Mouse (Mus musculus) cerebellum, adult 11-12 months (tissue): Measurements from ENCODE around the gene Hoxa4.

Experiments used
- DNase-seq: peaks from one replicate; pipeline ENCODE4 v3.0.0; 2022

Gene Hoxa4

DNA sequence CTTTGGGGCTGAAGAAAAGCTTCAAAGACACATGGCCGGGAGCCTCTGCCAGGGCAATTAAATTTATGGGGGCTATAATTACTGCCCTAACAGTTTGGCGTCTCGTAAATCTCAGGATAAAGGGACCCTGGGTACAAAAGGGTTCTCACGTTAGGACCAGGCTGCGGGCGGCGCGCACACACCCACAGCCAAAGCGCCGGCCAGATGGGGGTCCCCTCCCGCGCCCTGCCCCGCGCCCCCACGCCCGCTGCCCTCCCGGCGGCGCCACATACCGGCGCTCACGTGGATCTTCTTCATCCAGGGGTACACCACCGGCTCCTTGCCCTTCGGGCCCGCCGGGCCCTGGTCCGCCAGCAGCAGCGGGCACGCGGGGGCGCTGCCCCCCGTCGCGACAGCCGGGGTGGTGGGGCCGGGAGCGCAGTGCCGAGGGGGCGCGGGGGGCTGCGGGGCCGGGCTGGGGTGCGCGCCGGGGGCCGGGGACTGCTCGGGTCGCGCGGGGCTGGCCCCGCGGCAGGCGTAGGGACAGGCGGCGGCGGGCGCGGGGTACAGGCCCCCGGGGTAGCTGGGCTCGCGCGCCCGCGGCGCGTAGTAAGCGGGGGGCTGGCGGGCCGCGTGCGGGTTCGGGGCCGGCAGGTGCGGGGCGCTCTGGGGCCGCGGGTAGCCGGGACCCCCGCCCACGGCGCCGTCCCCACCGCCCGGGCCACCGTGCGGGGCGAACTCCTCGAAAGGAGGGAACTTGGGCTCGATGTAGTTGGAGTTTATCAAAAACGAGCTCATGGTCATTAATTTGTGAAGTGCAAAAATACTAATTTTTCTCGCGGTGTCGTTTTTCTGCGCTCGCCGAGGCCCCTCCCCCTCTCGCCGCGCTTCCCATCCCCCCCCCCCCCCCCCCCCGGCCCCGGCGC, at the start of gene Hoxa4:
Gene Hoxa4 (minus strand): TSS at position 848 of the 905 bp plus-strand sequence.
- DNase-seq = no peak

DNA sequence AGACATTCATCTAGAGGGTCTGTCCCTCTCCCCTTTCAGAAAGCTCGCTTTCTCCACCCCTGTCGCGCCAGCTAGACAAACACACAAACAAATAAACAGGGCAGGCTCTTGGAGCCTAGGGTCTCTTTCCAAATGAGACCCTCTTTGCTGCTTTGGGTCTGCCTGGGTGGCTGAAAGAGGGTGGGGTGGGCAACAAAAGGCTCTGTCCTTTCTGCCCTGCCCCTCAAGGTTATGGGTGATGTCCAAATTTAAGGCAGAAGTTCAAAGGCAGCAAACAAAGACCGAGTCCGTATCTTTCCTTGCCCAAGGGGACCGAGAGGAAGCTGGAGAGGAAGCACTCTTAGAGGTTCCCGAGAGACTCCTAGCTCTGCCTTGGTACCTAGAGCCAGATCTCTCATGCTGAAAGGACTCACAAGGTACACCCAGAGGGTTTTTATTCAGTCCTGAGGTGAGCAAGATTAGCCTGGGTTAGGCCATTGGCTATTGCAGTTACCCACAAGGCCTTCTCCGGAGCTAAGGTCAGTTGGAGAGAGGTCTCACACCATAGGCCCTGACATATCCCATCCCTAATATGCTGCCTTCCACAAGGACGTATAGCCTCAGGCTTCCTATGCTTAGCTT, 49.6 kb upstream of the Hoxa4 start:
- DNase-seq = no peak

DNA sequence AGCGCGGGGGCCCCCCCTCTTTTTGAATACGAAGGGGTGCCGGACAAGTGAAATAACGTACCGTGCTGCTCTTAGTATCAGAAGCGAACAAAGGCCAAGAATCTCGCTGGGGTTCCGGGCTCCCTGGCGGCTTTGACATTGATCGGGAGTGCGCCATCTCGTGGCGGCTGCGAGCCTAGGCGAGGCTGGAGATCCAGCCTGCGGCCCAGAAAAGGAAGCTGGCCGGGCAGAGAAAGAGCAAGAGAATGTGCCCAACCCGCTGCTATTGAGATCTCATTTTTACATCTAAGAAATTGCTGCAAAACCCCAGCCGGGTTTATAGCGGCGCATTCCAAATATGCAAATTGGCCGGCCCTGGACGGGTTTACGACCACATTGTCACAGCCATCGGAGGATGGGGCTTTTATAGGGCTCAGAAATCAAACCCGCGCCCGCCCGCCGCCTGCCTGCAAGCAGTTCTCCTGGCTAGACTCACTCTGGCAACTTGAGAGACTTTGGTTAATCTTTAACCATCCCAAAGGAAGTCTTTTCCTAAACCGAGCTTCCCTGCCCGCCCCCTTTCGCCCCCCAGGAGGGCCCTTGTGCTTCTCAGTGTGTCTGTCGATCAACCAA, 48.9 kb upstream of the Hoxa4 start, which contains the start of gene Hoxa10:
Gene Hoxa10 (minus strand): TSS at position 466 of the 612 bp plus-strand sequence.
- DNase-seq = no peak

DNA sequence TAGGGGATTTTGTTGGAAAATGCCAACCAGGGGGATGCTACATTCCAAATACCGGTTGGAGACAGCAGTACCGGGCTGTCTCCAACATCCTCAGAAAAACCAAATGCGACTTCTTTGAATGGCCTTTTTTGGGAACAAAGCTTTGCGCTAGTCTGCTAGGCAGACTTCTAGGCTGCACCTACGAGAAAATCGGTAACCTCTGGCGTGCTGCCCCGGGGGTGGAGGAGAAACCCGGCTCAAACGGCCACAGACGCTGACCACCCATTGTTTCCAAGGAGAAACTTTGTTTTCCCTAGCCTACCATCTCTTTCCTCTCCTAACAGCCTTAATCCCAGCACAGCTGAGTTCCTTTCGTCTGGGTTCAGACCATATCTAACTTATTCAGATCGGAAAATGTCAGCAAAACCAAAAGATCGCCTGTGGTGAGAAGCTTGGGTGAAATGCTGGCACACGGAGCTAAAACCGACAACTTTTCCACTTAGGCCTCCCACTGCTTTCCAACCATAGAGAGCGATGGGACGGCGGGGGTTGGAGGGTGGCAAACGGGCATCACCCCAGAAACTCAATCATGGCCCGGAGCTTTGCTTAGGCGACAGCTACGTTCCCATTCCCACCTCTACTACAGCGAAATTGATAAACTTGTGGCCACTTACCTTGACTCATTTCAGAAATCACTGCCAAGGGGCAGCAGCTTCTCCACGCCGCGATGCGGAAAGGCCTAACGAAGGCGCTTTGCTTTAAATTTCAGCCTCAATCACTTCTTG, 48.3 kb upstream of the Hoxa4 start:
- no peak for DNase-seq

DNA sequence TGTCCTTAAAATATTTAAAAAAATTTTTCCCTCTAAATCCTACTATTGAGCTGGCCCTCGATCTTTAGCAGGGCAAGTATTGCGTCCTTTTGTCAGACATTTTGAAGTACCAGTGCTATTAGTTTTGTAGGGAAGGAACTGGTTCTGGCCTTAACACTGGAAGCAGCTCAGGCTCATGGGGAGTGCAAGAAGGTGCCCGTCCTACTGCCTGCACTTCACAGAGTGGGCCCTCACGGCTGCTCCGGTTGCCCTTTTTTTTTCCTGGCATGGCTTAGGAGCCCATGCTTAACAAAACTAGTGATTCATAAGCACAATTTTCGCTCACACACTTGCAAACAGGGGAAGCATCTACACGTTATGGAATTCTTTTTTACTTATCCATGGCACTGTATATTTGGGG, 47.4 kb upstream of the Hoxa4 start:
- no peak for DNase-seq

DNA sequence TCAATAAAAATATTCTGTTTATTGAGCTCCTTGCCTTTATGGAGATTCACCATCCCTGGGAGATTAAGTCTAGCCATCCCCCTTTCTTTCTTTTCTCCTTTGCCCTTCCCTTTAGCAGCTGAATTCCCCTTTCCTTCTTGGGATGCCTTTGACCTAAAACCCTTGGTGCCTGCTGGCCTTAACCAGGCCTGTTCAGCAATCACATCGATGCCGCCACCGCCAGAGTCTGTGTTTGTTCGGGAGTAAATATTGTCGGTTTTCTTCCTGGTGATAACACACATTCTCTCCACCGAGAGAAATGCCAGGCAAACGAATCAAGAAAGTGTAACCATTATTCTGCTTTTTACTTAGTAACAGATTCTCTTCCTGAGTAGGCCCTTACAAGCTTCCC, 46.6 kb upstream of the Hoxa4 start:
- no peak for DNase-seq

DNA sequence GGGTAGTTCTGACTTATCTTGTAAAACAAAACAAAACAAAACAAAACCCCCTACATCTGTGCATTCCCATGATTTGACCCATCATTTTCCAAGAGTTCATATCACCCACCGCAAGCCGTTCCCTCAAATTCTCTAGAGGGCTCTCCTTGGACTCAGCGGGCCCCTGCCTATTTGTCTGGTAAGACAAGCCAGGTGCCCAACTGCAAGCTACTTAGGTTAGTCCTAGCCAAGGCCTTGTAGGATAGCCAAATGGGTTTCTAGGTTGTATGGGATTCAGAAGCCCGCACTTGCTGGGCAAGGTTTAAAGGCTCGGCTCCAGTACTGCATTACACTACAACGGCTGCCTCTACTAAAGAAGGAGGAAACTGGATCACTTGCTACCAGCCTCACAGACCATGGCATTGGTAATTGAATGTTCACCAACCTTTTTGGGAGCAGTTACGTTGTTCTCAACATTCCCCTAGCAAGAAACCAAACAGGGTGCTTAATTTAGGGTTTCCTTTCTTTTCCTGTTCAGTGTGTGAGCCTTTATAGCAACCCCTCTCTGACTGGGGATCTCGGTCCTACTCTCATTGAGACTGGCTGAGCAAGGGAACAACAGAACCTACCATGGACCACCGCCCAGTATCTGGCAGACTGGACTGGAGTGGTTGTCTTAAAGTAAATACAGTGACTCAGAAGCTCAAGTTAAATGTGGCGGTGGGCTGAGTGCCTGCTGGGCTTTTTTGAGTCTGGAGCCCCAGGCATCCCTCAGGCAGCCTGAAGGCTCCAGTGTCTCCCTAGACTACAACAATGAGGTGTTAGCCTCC, 46.0 kb upstream of the Hoxa4 start:
- no peak for DNase-seq

DNA sequence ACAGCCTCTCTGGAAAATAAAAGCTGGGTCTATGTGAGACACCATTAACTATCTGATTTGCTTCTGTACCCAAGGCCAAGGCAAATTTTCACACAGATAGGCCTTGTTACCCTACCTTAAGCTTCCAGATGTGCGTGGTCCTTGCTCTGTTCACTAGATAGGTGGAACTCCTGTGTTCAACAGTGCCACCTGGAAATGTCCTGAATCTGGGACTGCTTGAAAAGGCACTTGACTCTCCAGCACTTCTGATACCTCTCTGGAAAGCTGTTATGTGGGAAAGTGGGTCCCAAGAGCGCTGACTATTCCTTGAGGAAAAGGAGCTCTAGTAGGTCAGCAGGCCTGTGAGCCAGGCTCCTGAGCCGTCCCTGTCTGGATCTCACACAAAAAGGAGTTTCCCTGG, 45.3 kb upstream of the Hoxa4 start:
- DNase-seq = no peak

DNA sequence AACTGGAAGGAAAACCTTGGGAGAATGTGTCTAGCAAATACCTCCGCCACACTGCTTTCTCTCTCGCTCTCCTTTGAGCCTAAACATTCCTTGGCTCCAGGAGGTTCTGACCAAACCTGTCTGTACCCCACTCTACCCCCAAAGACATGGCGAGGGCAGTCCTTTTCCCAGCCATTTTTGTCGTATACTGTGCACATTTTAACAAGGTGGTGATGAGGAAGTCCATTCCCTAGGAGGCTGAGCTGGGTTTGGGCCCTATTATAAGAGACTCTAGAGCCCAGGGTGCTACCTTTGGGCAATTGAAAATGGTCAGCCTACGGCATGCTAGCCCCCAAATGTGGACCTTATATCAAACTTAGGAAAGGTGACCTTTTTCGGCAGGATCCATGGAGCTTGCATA, 44.3 kb upstream of the Hoxa4 start:
- no peak for DNase-seq

DNA sequence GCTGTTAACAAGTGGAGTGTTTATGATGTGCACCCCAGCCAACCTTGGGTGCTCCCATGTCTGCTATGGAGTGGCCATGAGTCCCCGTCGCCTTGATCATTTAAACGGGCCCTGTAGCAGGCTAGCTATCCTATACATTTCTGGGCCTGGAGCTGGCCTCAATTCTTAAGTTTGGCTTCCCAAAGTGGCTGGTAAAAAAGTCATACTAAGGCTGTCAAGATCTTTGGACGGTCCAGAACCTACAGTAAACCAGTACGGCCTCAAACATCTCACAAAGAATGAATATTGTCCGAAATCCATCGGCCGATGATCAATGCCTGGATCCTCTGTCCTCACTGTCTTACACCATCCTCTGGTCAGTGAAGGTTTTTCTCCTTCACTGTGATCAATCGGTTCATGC, 43.7 kb upstream of the Hoxa4 start:
- no peak for DNase-seq

DNA sequence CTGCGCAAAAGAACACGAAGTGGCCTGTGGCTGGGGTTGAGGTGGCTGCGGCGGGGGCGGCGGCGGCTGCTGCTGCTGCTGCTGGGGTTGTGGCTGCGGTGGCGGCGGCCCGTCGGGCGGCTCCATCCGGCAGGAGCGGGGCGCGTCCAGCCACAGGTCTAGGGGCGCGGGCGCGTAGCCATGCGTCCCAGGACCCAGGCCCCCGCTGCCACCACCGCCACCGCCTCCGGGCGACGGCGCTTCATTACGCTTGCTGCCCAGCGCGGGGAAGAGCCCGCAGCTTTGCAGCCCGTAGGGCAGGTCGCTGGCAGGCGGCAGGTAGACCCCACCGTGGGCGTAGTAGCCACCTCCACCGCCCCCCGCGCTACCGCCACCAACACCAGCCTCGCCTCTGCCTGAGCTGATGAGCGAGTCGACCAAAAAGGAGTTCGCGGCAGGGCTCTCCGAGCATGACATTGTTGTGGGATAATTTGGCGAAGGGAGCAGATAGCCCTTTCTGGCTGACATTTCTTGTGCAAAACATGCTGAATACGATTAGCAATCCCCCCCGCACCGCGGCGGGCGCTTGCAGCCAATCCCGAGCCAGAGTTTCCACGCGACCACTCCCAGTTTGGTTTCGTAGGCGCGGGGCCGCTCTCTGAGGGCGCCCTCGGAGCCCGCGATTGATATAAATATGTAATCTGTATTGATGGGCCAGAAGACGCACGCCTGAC, 43.0 kb upstream of the Hoxa4 start:
- no peak for DNase-seq

DNA sequence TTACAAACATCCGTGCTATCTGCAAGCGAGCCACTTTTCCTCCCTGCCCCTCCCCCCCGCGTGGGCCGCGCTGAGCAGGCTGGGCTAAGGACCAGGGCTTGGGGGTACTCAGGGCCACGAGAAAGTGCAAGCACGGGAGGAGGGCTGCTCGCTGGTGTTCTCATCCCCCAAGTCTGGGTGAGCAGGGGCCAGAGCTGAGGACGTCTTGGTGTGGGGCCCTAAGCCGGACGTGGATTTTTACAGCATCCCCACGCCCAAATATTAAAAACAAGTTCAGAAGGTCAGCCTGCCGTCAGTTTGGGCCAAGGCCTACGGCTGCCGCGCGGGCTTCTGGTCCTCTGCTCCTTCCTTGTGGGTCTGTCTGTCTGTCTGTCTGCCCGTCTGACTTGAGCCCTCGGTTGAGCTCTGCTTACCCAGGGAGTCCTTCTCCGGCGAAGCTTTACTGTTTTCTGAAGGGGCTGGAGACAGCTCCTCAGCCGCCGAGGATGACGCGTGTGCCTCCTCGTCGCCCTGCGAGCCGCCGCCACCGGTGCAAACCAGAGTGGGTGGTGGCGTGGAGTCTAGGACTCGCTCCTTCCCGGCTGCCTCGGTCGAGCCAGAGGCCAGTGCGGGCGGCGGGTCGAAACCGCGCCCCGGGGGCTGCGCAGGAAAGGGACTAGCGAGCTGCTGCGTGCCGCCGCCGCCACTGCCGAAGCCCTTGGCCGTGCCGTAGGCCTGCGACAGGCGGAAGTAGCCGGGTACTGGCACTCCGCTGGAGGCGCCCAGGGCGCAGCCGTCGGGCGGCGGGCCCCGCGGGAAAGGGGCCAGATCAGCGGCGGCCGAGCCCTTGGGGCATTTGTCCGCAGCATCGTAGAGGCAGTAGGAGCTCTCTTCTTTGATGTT, 42.2 kb upstream of the Hoxa4 start:
- no peak for DNase-seq

DNA sequence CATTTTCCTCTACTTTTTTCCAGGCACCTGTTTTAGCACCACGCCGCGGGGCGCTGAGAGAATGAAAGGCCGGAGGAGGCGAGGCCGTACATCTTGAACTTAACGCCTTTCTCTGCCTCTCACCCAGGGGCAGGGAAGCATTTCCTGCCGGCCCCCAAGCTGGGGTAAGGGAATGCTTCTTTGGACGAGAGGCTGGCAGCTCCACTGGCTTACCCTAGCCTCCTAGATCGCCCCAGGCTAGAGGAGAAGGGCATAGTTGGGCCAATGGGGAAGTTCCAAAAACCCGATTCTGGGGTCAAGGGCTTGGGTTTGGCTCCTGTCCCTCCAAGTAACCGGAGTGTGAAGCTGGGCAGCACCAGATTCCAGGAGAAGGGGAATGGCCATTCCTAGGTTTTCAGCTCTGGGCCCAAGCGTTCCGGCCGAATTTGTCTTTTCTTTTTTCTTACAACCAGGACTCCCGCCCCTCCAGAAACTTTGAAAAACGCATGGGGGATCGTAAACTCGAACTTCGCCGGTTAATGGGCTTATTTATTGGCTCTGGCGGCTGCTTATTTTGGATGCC, 41.5 kb upstream of the Hoxa4 start:
- no peak for DNase-seq

DNA sequence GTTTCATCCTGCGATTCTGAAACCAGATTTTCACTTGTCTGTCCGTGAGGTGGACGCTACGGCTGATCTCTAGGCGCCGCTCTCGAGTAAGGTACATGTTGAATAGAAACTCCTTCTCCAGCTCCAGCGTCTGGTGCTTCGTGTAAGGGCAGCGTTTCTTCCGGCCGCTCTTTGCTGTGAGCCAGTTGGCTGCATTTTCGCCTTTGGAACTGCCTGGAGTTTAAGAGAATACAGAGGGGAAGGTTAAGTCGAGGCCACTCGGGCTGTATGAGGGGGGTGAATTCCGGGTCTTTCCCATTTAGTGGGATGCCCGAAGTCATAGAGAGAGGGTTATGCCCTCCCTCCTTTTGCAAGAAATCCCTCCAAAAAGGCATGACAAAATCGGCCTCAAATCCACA, 41.0 kb upstream of the Hoxa4 start:
- no peak for DNase-seq

DNA sequence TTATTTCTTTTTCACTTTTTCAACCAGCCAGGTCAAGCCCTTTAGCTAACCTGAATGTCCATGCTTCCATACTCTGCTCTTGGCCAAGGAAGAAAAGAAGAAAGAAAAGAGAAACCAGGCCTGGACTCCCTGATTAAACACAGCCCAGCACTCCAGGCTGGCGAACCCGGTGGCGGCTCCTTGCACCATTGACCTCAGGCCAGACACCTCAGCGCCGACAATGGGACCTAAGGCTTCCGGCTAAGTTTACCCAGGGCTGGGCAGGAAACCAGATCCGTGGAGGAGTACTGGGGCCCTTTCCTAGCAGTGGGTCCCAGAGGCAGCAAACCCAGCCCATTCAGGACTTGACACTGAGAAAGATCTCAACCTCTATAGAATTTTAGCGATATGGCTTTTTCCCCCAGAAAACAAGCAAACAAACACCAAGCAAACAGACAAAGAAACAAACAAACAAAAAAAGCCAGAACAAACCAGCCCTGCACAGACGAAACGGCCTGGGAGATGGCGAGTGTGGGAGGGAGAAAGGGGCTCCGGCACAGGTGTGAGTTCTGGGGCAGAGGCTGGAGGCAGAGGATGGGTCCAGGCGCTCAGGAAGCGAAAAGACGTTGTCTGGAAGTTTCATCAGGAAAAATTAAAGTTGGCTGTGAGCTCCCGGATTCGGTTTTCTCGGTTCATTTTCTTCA, 40.5 kb upstream of the Hoxa4 start:
- no peak for DNase-seq

DNA sequence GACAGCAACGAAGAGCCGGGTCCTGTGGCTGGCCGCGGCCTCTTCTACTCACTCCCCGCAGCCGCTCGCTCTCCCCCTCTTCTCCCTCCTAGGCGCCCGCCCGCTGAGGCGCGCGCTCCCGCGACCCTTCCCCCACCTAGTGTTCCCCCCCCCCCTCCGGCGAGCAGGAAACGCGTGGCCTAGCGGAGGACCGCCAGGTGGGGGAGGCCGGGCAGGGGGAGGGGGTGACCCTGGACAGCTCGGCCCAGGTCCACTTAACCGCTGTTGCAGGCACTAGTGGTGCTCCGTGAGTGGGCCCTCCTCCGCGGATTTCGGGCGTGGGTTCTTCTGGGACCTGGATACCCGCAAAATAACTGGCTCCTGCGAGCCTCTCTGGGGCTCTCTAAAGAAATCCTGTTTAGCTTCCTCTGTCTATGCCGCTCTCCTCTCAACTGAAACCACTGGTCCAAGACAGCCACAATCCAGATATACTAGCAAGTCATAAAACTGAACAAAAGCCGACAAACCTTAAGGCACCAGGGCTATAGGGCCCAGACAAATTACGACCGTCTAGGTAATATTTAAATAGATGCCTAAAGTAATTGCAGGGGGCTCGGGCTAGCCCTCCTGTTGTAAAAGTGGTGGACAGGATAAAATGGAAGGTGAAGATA, 39.1 kb upstream of the Hoxa4 start, which contains the start of gene Hoxa9:
Gene Hoxa9 (minus strand): TSS at position 574 of the 650 bp plus-strand sequence.
- no peak for DNase-seq

DNA sequence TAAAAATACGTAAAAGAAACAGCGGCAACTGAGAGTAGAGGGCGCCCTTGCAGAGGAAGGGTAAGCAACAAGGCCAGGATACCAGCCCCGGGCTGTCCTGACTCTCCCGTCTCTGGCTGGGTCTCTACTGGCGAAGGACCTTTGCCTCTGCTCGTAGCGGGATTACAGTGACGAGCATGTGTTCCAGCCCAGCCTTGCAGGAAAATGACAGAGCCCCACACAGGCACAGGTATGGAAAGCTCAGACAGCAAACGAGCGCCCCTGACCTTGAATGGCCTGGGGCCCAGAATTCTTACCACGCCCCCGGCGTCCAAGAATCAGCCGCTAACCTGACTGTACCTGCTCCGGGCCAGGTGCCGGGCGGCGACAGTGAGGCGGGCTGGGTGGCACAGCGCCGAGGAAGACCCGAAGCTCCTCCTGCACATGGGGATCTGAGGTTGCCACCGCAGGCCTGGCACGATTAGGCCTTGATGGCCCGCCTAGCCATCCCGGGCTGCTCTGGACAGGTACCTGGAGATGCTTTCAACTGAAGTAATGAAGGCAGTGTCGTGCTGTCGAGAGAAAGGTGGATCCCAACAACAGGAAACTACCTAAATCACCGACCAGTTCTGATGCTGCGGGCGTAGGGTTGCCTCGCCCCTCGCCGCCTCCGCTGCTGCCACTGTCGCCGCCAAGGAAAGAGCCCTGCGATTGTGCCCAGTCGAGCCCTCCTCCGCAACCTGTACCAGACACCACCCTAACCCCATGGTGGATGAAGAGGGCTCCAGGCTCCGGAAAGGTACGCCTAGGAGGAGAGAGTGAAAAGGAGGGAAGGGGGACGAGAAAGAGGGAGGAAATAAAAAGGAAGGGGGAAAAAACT, 38.2 kb upstream of the Hoxa4 start:
- no peak for DNase-seq
